Mouse (Mus musculus) erythroblast, adult 5-6 weeks (primary cell): ENCODE data around the gene Agap2. TPM values are rescaled to one million over a fixed set of nuclear protein-coding genes. Genes with fewer than 3 reads are reported as not detected.

Experiments used
- ATAC-seq: replicated peaks from 2 replicates; pipeline ENCODE4 v1.8.0; 2016; ENCODE audit warnings: moderate number of reproducible peaks, mild to moderate bottlenecking, moderate TSS enrichment, inconsistent platforms; ENCODE audit not compliant: poor library complexity, low FRiP score, severe bottlenecking
- total RNA-seq, 2 experiments: library from RNA; stranded (forward) in 1 of 2; stranded (reverse) in 1 of 2; fragments of 150-400 nt in 1 of 2; fragments of 200-764, 138-1000 nt in 1 of 2; gene quantifications; 2 replicates each; pipeline versions ENCODE4 v1.2.3 to v1.2.4; 2015 to 2017; ENCODE audit warnings: low replicate concordance in 2 of 2

Agap2 gene
- total RNA-seq (2015; ENCODE audit: low replicate concordance) = 1.9 and 6.5 TPM in 2 replicates
- total RNA-seq (2017; ENCODE audit: low replicate concordance) = 2.0 and 4.0 TPM in 2 replicates

DNA sequence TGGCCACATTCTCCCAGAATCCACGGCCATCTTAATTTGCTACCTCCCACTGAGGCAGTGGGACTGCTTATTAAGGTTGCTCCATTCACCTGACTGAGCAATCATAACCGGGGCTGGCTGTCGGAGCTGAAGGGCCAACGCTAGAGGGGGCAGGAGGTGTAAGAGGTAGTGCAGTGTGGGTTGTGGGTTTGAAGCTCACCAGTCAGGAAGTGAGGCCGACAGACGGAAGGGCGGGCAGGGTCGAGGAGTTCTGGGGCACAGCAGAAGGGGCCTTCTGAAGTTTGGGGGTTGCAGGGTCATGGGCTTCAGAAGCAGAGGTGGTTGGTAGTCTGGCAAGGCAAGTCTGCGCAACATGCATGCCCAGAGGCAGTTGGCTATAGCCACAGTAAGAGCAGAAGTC, at the start of gene Agap2:
Agap2 (plus strand) TSS at position 205 of the 400 bp plus-strand sequence.
- ATAC-seq = no peak

DNA sequence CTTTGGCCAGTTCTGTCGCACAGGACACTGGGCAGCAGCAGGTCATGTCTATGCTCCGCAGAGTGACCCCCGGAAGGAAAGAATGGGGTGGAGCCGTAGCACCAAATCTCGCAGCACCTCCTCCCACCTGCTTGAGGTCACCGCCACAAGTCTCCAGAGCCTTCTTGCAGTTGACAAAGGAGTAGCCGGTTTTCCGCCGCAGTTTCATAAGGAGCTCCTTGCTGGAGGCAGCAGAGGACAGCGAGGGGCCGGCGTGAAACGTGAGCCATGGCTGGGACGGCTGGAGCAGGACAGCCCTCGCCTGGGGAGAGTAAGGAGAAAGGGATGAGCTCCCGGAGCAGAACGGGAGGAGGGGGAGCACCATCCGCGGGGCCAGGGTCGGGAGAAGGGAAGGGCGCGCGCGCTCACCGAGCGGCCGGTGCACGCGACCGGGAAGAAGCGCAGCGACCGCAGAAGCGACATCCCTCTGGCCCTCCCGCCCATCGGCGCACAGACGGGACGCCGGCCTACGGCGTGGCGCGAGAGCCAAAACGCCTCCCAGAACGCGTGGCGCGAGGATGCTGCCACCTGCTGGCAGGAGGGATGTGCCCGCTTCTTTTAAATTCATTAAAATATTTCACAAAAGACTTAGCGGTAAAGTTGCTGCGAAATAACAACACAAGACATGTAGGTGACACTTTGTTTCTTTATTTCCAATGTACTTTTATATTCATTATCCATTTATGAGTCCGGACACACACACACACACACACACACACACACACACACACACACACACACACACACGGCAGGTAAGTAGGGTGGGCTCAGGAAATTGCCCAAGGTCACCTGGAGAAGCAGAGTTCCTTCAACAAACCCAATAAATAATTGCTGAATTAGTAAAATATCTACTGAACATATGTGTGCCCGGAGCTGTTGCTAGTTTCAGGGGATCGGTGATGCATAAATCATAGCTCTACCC, 44.5 kb upstream of the Agap2 start, which contains the start of gene Tsfm:
Tsfm (minus strand) TSS at position 505 of the 961 bp plus-strand sequence.
- ATAC-seq = peak; percentile 99

DNA sequence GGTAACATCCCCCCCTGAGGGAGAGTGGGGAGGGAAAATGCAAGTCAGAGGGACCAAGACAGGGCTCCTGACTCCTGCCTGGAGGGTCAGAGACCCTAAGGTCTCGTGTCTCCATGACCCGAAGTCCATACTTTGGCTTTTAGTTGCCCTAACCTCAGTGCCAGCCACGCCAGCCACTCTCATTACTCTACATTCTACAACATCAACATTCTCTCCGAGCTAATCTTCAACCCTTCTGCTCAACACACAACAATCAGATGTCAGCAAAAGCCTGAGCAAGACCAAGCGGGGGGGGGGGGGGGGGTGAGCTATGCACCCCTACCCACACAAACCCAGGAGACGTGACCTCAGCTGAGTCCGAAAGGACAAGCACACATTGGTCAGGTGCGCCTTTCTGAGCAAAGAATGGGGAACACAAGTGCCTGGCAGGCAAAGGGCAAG, 41.8 kb upstream of the Agap2 start:
- no peak for ATAC-seq

DNA sequence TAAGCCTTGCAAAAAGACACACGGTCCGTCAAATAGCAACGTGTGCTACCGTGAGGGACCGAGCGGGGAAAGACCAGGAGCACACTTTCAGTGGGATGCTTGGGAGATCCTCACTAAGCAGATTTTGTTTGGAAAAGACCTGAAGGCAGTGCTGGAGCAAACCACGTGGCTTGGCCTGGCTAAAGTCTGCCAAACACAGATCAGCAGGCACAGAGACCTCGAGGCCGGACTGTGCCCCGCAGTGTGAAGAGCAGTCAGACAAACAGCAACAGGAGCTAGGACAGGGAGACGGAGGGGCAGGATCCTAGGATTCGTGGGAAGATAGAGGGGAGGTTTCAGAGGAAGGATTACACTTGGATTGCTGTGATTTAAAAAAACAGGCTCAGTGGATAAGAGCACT, 38.8 kb upstream of the Agap2 start:
- no peak for ATAC-seq

DNA sequence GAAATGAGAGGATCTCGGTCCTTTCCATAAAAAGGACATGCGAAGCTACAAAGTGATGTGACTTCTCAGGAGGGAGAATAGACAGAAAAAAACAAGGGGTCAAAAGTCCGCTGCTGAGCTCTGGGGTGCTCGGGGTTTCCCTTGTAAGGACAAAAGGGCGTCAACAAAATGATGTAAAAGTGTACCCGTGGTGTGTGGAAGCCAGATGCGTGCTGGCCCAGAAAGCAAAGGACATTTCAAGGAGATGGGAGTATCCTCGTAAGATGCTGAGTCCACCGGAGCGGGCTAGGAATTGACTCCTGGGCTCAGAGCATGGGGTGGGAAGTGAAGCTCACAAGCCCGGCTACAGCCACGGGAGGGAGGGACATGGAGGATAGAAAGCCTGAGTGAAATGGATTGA, 37.4 kb upstream of the Agap2 start:
- no peak for ATAC-seq

DNA sequence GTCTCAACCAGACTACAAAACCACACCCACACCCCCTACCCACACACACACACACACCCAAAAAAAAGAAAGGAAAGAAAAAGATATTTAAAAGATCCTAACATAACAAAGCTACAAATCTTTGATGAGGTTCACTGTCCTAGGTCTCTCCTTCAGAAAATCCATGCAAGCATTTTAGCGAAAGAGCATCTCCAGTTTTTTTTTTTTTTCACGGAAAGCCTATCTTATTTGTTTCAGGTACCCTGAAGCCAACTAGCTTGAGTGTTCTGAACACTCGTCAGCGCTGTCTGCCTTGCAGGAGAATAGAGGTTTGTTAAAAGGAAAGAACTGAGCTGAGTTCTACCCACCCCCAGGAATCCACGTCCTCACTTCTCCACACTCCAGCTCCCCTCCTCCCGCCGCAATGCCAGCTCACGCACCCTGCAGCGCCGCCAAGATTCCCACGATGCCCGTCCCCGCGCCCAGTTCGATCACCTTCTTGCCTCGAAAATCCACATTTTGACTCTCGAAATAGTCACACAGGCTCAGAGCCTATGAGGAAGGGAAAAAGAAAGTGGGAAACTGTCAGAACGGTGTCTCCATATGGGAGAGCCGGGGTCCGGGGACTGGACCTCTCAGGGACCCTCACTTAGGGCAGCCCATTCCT, 34.4 kb upstream of the Agap2 start:
- ATAC-seq = no peak

DNA sequence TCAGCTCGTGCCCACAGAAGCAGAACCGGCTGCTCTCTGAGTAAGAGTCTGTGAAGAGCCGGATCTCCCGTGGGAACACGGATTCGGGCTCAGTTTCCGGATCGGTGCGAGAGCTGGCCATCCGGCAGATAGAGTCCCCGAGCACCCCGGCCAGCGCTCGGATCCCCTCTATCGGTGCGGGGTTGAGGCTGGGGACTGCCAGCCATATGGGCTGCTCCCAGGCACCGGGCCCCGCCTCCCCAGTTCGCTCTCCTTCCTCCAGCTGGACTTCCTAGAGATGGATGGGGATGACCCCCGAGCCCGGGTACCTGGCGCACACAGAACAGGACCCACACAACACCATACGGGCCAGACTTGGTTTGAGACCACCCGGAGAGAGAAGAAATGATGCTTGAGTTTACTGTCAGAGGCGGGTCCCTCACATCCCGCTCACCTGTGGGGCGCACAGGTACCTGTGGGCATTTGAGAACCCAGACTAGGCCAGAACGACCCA, 33.8 kb upstream of the Agap2 start, which contains the start of the genes Mettl1 and Eef1akmt3:
Mettl1 (plus strand) TSS at position 141 of the 493 bp plus-strand sequence.
Eef1akmt3 (minus strand) TSS at position 240 of the 493 bp plus-strand sequence.
- peak; percentile 36 for ATAC-seq

DNA sequence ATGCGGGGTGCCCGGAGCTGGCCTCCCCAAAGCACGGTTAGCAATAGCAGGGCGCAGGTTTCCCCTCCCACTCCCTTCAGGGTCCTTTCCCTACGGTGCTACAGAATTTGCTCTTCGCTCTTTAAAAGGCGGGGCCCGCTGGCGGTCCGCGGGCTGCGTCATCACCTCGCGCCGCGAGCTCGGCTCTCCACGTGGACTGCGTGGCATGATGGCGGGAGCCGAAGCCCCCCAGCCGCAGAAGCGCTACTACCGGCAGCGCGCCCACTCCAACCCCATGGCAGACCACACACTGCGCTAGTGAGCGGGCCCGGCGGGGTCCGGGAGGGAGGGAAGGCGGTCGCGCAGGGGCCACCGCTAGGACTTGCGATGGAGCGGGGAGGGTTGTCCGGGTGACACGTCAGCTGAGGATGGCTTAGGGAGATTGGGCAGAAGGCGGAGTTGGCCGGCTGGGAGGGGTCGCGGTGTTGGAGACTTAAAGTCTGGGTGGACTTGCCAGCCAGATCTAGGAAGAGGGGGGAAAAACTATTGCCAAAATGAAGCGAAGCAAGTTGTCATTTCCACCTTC, 33.2 kb upstream of the Agap2 start:
- ATAC-seq = peak; percentile 59

DNA sequence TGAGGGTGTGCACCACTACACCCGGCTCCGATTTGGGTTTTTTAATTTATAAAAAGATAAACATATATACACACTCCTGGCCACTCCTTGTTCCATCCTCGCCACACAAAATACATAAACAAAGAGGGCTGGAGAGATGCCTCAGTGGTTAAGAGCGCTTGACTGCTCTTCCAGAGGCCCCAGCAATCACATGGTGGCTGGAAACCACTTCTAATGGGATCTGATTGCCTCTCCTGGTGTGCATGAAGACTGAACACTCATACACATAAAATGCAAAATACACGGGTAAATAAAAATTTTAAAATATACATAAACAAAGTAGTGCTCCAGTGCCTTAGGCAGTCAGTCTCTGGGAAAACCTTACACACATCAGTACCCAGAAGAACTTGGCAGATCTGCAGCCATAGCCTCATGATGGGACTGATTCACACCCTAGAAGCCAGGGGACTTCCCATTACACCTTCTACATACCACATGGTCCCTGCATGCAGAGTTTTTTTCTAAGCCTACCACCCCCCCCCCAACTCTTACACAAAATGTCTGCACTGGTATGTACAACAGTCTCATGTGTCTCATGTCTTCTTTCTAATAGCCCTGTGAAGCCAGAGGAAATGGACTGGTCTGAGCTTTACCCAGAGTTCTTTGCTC, 32.5 kb upstream of the Agap2 start:
- no peak for ATAC-seq

DNA sequence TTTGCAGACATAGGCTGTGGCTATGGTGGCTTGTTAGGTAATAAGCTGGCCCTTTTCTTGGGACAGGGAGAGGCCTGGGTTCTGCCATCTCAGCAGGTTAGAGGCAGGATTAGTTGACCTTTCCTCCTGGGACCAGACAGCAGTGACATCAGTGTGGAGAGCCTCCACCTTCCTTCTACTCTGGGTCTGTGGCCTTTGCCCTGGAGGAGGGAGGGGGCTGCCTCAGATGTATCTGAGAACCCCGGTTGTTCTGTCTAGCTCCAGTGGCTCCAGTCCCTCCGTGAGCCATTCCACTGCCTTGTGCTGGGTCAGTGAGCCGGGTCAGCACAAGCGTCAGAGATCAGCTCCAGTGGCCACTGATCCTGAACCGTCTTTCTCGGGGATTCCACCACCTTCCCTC, 31.9 kb upstream of the Agap2 start:
- no peak for ATAC-seq

DNA sequence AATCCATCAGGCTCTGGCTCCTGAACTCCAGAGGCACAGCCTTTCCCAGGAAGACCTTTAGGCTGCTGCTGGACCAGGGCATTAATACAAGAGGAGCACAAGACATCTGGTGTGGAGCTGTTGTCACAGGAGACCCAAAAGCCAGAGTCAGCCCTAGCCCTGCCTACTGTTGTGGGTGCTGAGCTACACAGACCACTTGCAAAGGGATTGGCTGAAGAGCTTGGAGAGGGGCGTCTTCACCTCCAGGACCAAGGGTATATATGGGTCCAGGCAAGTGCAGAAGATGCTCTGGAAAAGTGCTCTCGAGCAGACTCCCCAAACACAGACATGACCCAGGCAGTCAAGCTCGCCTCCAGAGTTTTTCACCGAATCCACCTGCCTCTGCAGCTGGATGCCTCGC, 27.1 kb upstream of the Agap2 start, which contains the start of gene Cyp27b1:
Cyp27b1 (plus strand) TSS at position 297 of the 400 bp plus-strand sequence.
- no peak for ATAC-seq

DNA sequence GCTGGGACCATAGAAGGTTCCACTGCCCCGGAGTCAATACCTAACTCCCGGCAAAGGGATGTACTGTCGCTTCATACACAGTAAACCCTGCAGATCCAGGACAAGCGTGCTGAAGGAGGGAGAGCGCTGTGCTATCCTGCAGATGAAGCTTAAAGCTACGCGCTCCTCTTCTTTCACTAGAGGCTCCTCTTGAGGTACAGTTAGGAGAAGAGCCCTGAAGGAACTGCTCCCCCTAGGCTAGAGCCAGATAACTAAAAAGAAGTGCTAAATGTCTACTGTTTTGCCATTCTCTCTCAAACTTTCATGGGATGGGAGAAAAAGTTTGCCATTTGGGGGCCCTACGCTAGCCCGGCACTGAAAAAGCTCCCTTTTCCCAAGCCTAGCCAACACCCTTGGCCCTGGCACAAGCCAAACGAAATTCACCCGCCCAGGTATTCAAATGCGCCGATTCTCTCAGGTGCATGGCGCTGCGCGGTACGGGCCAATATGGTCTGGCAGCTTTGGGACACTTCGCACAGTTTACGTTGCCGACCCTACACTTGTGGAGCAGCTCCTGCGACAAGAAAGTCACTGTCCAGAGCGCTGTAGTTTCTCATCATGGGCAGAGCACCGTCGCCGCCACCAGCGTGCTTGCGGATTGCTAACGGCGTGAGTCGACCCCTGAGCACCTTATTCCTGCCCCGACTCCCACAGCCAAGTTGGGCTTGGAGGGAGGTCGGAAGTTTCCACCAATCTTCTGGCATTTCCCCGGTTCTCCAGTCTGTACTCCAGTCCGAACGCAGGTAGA, 26.3 kb upstream of the Agap2 start:
- no peak for ATAC-seq

DNA sequence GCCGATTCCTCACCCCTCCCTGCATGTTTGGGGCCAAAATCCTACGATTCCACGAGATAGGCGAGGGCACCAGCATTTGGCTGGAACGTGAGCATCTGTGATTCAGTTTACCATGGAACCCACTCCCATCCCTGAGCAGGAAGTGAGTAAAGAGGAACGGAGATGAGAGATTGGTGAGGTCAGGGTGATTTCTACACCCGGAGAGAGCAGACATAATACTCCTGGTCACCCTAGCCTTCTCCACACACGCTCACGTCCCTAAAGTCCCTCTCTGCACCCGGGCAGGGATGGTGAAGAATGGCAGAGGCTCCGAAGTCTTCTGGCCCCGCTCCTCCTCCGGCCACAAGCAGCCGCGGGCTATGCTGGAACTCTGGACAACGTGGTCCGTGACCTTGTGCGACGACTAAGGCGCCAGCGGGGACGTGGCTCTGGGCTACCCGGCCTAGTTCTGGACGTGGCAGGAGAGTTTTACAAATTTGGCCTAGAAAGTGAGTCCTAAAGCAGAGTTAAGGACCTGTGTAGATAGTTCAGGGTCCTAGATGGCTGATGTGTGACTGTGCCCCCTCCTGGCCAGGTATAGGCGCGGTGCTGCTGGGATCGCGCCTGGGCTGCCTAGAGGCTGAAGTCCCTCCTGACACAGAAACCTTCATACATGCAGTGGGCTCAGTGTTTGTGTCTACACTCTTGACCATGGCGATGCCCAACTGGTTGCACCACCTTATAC, 25.5 kb upstream of the Agap2 start:
- no peak for ATAC-seq

DNA sequence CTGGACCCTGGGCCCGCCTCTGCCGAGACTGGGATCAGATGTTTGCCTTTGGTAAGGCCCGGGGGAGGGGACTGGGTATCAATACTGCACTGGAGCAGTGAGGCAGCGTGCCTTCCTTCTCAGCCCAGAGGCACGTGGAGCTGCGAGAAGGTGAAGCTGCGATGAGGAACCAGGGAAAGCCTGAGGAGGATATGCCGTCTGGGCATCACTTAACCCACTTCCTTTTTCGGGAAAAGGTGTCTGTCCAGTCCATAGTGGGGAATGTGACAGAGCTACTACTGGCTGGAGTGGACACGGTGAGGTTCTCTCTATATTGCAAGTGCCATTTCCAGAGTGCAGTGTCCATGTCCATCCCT, 25.0 kb upstream of the Agap2 start:
- no peak for ATAC-seq

DNA sequence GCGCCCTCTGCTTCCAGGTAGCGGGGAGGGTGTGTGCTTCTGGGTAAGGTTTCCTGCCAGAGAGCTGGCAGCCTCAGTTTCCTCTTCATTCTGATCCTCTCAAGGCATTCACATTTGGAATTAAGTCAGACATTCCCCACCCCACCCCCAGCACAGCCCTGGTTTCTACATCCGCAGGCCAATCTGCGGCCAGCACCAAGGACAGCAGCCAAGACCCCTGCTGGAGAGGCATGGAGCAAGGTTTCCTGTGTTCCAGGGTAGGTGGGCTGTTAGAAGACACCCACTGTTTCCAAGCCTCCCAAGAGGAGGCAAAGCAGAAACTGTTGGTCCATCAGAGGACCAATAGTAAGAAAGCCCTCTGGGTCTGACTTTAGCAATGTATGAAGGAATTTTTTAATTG, 20.4 kb upstream of the Agap2 start:
- no peak for ATAC-seq

DNA sequence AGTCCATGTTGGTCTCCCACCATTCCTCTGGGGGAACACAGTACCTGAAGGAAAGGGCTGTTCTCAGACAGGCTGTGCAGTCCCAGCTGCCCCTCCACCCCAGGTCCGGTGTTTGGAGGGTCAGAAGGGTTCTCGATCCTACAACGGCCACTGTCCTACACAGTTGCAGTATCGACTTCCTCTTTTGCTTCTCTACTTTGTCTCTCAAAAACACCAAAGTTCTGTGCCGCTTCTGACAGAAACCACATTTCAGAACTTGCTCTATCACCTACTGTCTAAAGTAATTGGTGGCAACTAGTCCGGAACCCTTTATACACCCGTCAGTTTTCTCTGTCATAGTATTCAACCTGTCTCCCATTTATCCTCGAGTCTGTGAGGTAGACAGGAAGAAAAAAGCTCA, 19.7 kb upstream of the Agap2 start:
- ATAC-seq = no peak

DNA sequence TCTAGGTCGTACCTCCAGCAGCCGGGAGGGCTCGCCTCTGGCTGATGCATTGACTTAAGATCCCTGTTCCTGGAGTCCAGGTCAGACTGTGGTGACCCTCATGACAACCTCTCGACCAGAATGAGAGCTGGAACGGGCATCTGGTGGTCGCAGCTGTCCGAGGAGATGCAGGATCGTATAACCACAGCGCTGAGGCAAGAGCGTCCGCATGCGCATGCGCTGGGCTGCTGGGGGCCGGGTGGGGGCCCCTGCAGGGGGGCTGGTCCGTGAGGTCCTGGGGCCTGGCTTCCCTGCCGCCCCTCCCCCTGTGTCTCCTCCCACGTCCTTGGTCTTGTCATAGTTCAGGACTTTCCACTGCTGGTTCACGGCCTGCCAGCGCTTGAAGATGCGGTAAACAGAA, 18.6 kb upstream of the Agap2 start:
- no peak for ATAC-seq

DNA sequence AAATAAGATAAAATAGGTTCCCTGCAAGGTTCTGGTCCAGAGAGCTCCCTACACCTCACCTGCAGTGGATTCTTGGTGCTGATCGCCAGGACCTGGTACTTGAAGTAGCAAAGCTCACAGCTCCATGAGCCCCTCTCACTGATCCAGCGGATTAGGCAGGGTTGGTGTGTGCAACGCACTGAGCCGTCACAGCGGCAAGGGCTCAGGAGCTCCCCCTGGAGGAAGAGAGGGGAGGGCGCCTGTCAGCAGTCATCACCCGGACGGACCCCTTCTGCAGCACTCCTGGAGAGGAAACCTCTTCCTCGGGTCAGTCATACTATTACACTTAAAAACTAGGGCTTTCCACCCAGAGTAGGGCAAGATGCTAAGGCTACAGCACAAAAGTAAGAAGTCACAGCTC, 16.9 kb upstream of the Agap2 start:
- ATAC-seq = peak; percentile 78
